Mouse (Mus musculus) embryonic stem cell, embryonic (primary cell): ENCODE data around the gene Stub1.

Source experiments
- CTCF ChIA-PET, 4 experiments: fragments of 300-600 bp in 2 of 4; fragments of 350-600 bp in 2 of 4; sonication (Branson Sonifier 250); formaldehyde crosslinking; loops; one replicate each; lab custom pipeline; 2022; ENCODE audit warnings: inconsistent platforms in 2 of 4; lab: Charles Lee
- POLR2A ChIA-PET, 4 experiments: fragments of 300-600 bp in 2 of 4; fragments of 350-600 bp in 2 of 4; sonication (Branson Sonifier 250); formaldehyde crosslinking; loops; one replicate each; lab custom pipeline; 2022; ENCODE audit warnings: antibody characterized with exemption in 4 of 4, inconsistent platforms in 1 of 4; lab: Charles Lee

Stub1 gene

GRCm38 (mm10) chr17:25835816-25836215 is 2.6 kb upstream of the Stub1 start:
- ChIA-PET CTCF (interaction anchor here in 2 of 4 experiments (0.7 to 1.4 kb wide), 3 partner anchors 38 to 59 kb away, joined by 3 to 5 read pairs (median 4); no protein-coding TSS in a partner anchor), POLR2A (interaction anchor here in 3 of 4 experiments (0.5 to 9.2 kb wide), 21 partner anchors 9 to 1493 kb away, joined by 3 to 114 read pairs (median 4); partner anchors contain the start of genes Mcrip2 (in 3 of the 3), Rhot2 (in 2 of the 3), AC134908.4 (in 1 of the 3) and Chtf18 (in 1 of the 3))

DNA sequence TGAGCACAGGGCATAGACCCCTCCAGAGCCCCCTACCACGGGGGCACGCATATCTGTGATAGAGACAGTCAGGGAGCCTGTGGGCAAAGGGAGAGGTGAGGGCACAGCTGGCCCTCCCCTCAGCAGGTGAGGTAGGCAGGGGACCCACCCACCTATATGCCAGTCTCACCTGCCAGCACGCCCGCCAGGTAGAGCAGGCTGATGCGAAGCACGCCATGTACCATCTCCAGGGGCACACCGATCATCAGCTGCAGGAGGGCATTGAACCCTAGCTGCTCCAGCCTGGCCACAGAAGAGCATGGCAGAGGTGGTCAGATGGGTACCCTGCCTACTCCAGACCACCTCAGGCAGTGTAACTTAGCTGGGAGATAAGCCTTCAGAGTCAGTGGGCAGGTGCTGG is 2.1 kb upstream of the Stub1 start:
- POLR2A ChIA-PET: interaction anchor here in 2 of 4 experiments (2.5 to 9.2 kb wide), 7 partner anchors 9 to 32 kb away, joined by 6 to 114 read pairs (median 44); partner anchors contain the start of genes Rhot2 (in 2 of the 2), Gm20683 (in 1 of the 2), Mcrip2 (in 1 of the 2) and Wdr24 (in 1 of the 2)
- CTCF ChIA-PET: interaction anchor here in 1 of 4 experiments (1.2 kb wide), 1 partner anchor 34 kb away, joined by 3 read pairs; no protein-coding TSS in a partner anchor

DNA sequence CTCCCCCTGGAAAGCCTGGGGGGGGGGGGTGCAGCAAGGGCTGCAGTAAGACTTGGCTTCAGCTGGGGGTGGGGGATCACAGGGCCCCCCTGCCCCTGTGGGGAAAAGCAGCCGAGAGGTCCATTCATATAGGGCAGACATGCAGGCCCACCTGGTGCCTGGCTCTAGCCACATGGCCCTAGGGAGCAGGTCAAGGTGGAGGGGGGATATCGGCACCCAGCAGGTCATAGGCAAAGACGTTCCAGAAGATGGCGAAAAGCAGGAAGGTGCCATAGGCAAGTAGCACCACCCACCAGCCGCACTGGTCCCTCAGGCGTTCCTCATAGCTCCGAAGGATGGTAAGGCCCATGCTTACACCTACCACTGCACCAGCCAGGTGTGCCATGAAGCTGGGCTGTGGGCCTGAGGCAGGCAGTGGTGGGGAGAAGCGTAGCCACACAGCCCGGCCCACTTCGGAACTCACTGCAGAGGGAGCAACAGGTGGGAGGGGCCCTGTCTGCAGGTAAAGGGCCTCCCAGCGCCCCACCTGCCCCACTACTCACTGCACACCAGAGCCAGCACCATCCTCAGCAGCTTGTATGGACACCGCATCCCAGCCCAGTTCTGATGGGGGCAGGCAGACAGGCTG is 1.5 kb upstream of the Stub1 start:
- POLR2A ChIA-PET: interaction anchor here in 2 of 4 experiments (0.7 to 9.2 kb wide), 16 partner anchors 10 to 398 kb away, joined by 3 to 114 read pairs (median 19); partner anchors contain the start of genes Mcrip2 (in 2 of the 2), Rhot2 (in 2 of the 2), Wdr24 (in 2 of the 2) and Gm20683 (in 1 of the 2)
- CTCF ChIA-PET: interaction anchor here in 1 of 4 experiments (1.2 to 1.4 kb wide), 2 partner anchors 34 to 111 kb away, joined by 3 read pairs; no protein-coding TSS in a partner anchor

DNA sequence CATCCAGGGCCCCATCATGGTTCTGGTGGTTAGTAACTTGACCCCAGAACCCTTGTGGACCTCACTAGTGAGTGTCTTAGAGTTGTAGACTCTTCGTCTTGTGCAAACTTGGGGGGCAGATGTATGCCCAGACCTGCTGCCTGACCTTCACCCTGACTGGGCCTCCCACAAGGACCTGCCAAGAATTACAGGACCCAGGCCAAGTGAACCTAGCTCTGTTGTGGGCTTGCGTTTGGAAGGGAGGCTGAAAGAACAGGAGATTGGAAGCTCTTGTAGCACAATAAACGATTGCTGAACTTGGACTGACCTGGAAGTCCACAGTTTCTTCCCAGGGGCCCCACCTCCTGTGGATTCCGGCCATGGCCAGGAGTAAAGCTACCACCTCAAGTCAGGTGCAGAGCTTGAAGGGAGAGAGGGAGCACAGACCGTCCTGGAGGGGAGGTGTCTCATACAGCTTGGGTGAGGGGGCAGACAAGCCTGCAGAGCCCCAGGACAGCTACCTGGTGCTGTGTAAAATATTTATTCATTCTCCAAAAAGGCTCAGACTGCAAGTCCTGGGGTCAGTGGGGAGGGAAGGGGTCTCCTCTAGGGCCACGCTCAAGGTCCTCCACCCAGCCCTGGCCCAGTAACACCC is 874 bp upstream of the Stub1 start:
- POLR2A ChIA-PET: interaction anchor here in 3 of 4 experiments (0.7 to 9.2 kb wide), 60 partner anchors 8 to 1098 kb away, joined by 3 to 114 read pairs (median 8); partner anchors contain the start of genes Mcrip2 (in 3 of the 3), Rhot2 (in 3 of the 3), Wdr24 (in 3 of the 3) and Wdr90 (in 3 of the 3)
- CTCF ChIA-PET: interaction anchor here in 3 of 4 experiments (1.0 to 2.1 kb wide), 7 partner anchors 10 to 266 kb away, joined by 3 to 7 read pairs (median 5); partner anchors contain the start of gene Rhot2 (in 2 of the 3)

- CTCF ChIA-PET: interaction anchor here (0.6 to 2.1 kb wide), 27 partner anchors 9 to 885 kb away, joined by 3 to 11 read pairs (median 4); partner anchors contain the start of genes Rhot2 (in 3 of the 4), Wdr24 (in 2 of the 4), Chtf18 (in 1 of the 4) and Fam234a (in 1 of the 4)
- POLR2A ChIA-PET: interaction anchor here (0.5 to 9.2 kb wide), 142 partner anchors 9 to 1354 kb away, joined by 3 to 114 read pairs (median 5); partner anchors contain the start of genes Chtf18 (in 4 of the 4), Rpusd1 (in 4 of the 4), Gm20683 (in 3 of the 4) and Mcrip2 (in 3 of the 4)
Observed at GRCm38 (mm10) chr17:25832436-25833290, 541 bp downstream of the Stub1 start.

- ChIA-PET POLR2A (interaction anchor here (0.5 to 9.2 kb wide), 55 partner anchors 8 to 1304 kb away, joined by 3 to 114 read pairs (median 8); partner anchors contain the start of genes Gm20683 (in 3 of the 4), Wdr24 (in 3 of the 4), Chtf18 (in 2 of the 4) and Fbxl16 (in 2 of the 4)), CTCF (interaction anchor here (0.6 to 2.1 kb wide), 10 partner anchors 8 to 437 kb away, joined by 3 to 11 read pairs (median 5); partner anchors contain the start of genes Chtf18 (in 1 of the 4), Narfl (in 1 of the 4), Rpusd1 (in 1 of the 4) and Wdr24 (in 1 of the 4))
Observed at GRCm38 (mm10) chr17:25831451-25832281, 1.5 kb downstream of the Stub1 start.

GRCm38 (mm10) chr17:25830806-25831431 is 2.3 kb downstream of the Stub1 start:
- POLR2A ChIA-PET: interaction anchor here (0.5 to 9.2 kb wide), 15 partner anchors 7 to 1108 kb away, joined by 3 to 114 read pairs (median 22); partner anchors contain the start of genes Gm20683 (in 3 of the 4), Rhot2 (in 2 of the 4), AC134908.4 (in 1 of the 4) and Chtf18 (in 1 of the 4)
- CTCF ChIA-PET: interaction anchor here in 1 of 4 experiments (1.2 kb wide), 1 partner anchor 179 kb away, joined by 4 read pairs; no protein-coding TSS in a partner anchor

DNA sequence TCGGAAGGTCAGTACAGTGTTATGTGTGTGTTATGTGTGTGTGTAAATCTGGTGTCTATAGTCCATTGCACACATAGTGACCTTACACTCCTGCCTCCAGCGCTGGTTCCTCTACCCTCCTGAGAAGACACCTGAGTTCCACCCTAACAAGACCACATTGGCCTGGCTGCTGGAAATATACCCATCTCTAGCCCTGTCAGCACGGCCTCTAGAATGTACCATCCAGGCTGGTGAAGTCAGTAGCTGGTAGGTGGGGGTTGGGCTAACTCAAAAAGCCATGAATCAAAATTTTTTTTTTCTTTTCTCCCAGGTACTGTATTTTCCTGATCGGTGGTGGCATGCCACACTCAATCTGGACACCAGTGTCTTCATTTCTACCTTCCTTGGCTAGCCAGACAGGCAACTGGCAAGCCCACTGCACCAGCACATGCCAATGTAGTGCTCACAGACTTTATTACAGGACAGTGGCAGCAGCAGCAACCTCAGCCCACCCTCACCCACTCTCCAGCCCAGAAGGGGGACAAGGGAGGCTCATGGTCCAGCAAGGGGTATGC is 2.9 kb downstream of the Stub1 start:
- POLR2A ChIA-PET: interaction anchor here in 3 of 4 experiments (0.6 to 9.2 kb wide), 15 partner anchors 11 to 103 kb away, joined by 3 to 114 read pairs (median 7); partner anchors contain the start of genes Gm20683 (in 2 of the 3), Rhot2 (in 2 of the 3), Chtf18 (in 1 of the 3) and Haghl (in 1 of the 3)
- CTCF ChIA-PET: interaction anchor here in 1 of 4 experiments (1.2 kb wide), 1 partner anchor 179 kb away, joined by 4 read pairs; no protein-coding TSS in a partner anchor

DNA sequence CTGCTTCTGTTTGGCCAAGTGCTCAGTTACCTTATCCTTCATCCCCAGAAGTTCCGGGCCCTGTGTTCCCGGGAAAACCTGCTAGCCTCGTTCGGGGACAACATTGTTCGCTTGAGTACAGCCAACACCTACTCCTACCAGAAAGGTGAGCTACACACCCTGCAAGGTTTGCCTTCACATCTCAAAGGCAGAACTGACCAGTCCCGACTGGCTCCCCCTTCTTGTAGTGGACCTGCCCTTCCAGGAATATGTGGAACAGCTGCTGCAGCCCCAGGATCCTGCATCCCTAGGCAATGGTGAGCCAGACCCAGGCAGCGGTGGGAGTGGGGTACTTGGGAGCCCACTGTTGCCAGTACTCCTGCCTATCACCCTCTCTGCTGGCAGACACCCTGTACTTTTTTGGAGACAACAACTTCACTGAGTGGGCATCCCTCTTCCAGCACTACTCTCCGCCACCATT is 3.6 kb downstream of the Stub1 start:
- ChIA-PET CTCF (interaction anchor here in 1 of 4 experiments (1.5 kb wide), 1 partner anchor 15 kb away, joined by 4 read pairs; the partner anchor contains the start of gene Rhot2), POLR2A (interaction anchor here in 3 of 4 experiments (0.6 to 9.2 kb wide), 21 partner anchors 7 to 730 kb away, joined by 3 to 114 read pairs (median 5); partner anchors contain the start of genes Gm20683 (in 2 of the 3), Haghl (in 2 of the 3), Rhot2 (in 2 of the 3) and Capn15 (in 1 of the 3))

DNA sequence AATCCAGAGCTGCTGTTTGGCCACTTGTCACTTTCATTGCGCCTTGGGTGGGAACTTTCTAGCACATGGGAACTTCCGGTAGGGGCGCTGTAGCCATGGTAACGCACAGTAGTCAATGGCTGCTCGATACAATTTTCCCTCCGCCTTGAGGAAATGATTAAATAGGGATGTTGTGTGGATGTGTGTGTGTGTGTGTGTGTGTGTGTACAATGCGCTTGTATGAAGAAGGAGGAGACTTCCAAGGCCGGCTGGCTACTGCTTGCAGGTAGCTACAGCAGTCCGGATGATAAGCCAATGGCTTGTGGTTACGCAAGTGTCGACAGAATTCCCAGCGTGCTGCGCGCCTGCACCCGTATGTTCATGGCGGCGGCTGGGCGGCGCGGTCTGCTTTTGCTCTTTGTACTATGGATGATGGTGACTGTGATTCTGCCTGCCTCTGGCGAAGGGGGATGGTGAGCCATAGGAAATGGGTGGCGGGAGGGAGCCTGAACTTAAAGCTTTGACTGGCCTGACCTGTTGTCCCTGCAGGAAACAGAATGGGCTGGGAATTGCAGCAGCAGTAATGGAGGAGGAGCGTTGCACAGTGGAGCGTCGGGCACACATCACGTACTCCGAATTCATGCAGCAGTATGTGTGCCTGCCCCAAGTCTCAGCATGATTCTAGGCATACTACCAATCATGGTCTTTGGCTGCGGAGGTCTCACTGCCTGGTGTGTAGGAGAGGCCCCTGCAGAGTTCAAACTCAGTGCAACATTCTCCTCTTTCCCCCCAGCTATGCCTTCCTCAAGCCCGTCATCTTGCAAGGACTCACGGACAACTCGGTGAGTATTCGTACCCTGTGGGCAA is 4.3 kb downstream of the Stub1 start, which contains the start of gene Jmjd8:
Gene Jmjd8 (plus strand): TSS at position 156 of the 846 bp plus-strand sequence.
- CTCF ChIA-PET: interaction anchor here in 3 of 4 experiments (0.6 to 1.5 kb wide), 6 partner anchors 16 to 272 kb away, joined by 3 to 6 read pairs (median 4); partner anchors contain the start of genes Chtf18 (in 1 of the 3), Narfl (in 1 of the 3), Rhot2 (in 1 of the 3) and Rpusd1 (in 1 of the 3)
- POLR2A ChIA-PET: interaction anchor here (0.6 to 9.2 kb wide), 42 partner anchors 8 to 1412 kb away, joined by 3 to 114 read pairs (median 5); partner anchors contain the start of genes Rhbdl1 (in 3 of the 4), Rpusd1 (in 3 of the 4), Chtf18 (in 2 of the 4) and Gm20683 (in 2 of the 4)

GRCm38 (mm10) chr17:25828223-25828594 is 5.0 kb downstream of the Stub1 start:
- POLR2A ChIA-PET: interaction anchor here (0.6 to 9.2 kb wide), 34 partner anchors 9 to 1412 kb away, joined by 3 to 114 read pairs (median 5); partner anchors contain the start of genes Rhbdl1 (in 3 of the 4), Gng13 (in 2 of the 4), Haghl (in 2 of the 4) and Rhot2 (in 2 of the 4)
- CTCF ChIA-PET: interaction anchor here in 3 of 4 experiments (0.6 to 1.5 kb wide), 7 partner anchors 16 to 295 kb away, joined by 3 to 6 read pairs (median 3); partner anchors contain the start of genes Chtf18 (in 1 of the 3), Mrpl28 (in 1 of the 3), Narfl (in 1 of the 3) and Rhot2 (in 1 of the 3)

DNA sequence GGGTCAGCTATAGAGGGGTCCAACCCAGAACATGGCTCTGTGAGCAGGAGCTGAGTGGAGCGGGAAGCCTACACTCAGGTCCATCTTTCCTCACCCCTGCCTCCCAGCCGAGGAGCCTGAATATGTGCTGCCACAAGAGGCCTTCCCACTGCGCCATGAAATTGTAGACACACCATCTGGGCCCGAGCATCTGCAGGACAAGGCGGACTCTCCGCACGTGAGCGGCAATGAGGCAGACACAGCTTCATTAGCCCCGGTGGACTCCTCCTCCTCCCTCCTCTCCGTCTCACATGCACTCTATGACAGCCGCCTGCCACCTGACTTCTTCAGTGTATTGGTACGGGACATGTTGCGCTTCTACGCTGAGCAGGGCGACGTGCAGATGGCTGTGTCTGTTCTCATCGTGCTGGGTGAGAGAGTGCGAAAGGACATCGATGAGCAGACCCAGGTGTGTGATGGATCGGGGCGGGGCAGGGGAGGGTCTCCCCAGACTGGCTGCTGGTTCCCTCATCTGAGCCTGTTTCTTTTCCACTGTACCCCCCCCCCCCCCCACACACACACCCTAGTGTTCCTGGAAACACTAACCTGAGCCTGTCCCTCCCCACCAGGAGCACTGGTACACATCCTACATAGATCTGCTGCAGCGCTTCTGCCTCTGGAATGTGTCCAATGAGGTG is 5.5 kb downstream of the Stub1 start:
- POLR2A ChIA-PET: interaction anchor here (0.6 to 9.2 kb wide), 28 partner anchors 8 to 1411 kb away, joined by 3 to 114 read pairs (median 4); partner anchors contain the start of genes Rhbdl1 (in 3 of the 4), Rpusd1 (in 2 of the 4), Capn15 (in 1 of the 4) and Chtf18 (in 1 of the 4)
- CTCF ChIA-PET: interaction anchor here in 2 of 4 experiments (0.6 kb wide), 3 partner anchors 28 to 296 kb away, joined by 3 to 6 read pairs (median 3); partner anchors contain the start of gene Mrpl28 (in 1 of the 2)
